Mouse (Mus musculus): ENCODE data around the gene Chpt1. TPM values are rescaled to one million over a fixed set of nuclear protein-coding genes. Genes with fewer than 3 reads are reported as not detected.

The Chpt1 gene
- polyA plus RNA-seq, 1 experiment: 4.8 TPM

DNA sequence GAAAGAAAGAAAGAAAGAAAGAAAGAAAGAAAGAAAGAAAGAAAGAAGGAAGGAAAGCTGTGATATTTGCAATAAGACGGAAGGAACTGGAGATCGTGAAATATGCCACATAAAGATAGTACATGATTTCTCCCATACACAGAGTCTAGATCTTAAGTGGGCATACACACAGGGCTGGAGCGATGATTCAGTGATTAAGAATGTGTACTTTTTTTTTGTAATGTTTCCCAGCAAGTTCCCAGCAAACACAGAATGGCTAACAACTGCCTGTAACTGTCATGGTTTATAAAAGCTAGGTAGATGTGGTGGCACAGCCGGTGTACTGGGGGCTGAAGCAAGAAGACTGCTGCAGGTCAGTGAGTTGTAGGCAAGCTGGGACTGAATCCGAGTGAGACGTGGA, 51.9 kb downstream of the Chpt1 start:
- H3K27me3 ChIP-seq (replicated peaks): peaks cover 2% of the 10 kb centered on the region

DNA sequence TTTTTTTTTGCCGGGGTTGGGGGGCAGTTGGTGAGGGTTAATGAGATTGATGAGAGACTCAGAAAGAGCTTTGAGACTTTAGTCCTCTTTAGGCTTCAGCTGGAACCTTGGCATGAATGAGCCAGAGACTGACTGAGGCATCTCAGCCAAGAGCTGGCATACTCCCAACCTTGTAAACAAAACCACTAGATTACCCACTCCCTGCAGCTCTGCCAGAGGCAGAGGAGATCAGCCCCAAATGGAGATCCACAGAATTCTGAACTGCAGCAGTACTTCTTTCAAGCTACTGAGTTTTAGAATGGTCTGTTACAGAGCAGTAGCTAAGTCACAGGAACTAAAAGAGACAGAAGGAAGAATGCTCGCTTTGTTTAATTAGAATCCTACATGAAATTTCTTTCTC, 52.7 kb downstream of the Chpt1 start:
- H3K4me1 ChIP-seq: no peaks in the 10 kb centered on the region
- H3K27me3 ChIP-seq (replicated peaks): no peaks in the 10 kb centered on the region
- H3K4me3 ChIP-seq (replicated peaks): no peak overlapping the region
- H3K9me3 ChIP-seq: no peaks in the 10 kb centered on the region
- TF ChIP-seq FLI1 (IDR thresholded peaks at IDR 0.05; ENCODE audit: low read length): no peak
- no peak for TF ChIP-seq GATA1 (IDR thresholded peaks at IDR 0.05; ENCODE audit: borderline replicate concordance, low read length)
- H3K36me3 ChIP-seq (replicated peaks; ENCODE audit: low read length): peaks cover 10% of the 10 kb centered on the region

More for the DNA sequence above, 51.9 kb downstream of the Chpt1 start:
- Histone ChIP-seq H3K4me3 (replicated peaks) (no peak overlapping the region), H3K36me3 (replicated peaks; ENCODE audit: low read length) (peaks cover 3% of the 10 kb centered on the region), H3K9me3 (no peaks in the 10 kb centered on the region), H3K4me1 (no peaks in the 10 kb centered on the region)
- TF ChIP-seq GATA1 (IDR thresholded peaks at IDR 0.05; ENCODE audit: borderline replicate concordance, low read length) (no peak), FLI1 (IDR thresholded peaks at IDR 0.05; ENCODE audit: low read length) (no peak)

DNA sequence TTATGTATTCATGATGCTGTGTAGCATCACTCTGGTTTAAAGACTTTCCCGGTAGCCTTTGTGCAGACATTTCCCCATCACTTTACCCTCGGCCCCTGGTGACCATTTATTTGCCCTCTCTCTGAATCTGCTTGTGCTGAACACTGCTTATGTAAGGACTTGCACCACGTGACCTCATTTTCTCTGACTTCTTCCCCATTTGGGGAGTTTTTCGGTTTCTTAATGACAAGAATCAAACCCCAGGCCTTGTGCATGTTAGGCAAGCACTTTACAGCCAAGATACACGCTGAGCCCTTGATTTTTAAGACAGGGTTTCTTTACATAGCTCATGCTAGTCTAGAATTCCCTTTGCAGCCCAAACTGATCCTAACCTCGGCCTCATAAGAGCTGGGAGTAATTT, 62.6 kb downstream of the Chpt1 start:
- H3K27me3 ChIP-seq (replicated peaks): no peaks in the 10 kb centered on the region
- H3K36me3 ChIP-seq (replicated peaks; ENCODE audit: low read length): peaks cover 81% of the 10 kb centered on the region
- no peaks in the 10 kb centered on the region for H3K9me3 ChIP-seq
- H3K4me3 ChIP-seq (replicated peaks): no peak overlapping the region
- H3K4me1 ChIP-seq: no peaks in the 10 kb centered on the region
- TF ChIP-seq GATA1 (IDR thresholded peaks at IDR 0.05; ENCODE audit: borderline replicate concordance, low read length) (no peak), FLI1 (IDR thresholded peaks at IDR 0.05; ENCODE audit: low read length) (no peak)

DNA sequence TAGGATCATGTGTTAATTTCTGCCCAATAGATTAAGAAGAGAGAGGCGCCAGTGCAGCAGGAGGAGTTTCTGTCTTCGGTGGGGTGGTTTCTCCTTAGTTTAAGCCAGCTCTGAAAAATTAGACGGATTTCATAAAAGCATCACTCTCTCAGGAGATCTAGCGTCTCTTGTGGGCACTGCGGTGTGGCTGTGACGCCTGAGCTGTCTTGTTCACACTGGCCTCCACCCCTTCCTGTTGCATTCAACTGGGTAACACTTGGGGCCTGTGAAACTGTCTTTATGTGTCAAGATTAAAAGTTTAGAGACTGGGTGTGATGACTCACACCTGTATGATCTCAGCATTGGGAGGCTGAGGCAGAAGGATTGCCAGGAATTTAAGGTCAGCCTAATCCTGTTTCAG, 75.9 kb downstream of the Chpt1 start:
- no peak overlapping the region for H3K4me3 ChIP-seq (replicated peaks)
- H3K27me3 ChIP-seq (replicated peaks): no peaks in the 10 kb centered on the region
- TF ChIP-seq FLI1 (IDR thresholded peaks at IDR 0.05; ENCODE audit: low read length): no peak
- TF ChIP-seq GATA1 (IDR thresholded peaks at IDR 0.05; ENCODE audit: borderline replicate concordance, low read length): no peak
- H3K9me3 ChIP-seq: no peaks in the 10 kb centered on the region
- no peaks in the 10 kb centered on the region for H3K4me1 ChIP-seq
- H3K36me3 ChIP-seq (replicated peaks; ENCODE audit: low read length): peaks cover 69% of the 10 kb centered on the region

DNA sequence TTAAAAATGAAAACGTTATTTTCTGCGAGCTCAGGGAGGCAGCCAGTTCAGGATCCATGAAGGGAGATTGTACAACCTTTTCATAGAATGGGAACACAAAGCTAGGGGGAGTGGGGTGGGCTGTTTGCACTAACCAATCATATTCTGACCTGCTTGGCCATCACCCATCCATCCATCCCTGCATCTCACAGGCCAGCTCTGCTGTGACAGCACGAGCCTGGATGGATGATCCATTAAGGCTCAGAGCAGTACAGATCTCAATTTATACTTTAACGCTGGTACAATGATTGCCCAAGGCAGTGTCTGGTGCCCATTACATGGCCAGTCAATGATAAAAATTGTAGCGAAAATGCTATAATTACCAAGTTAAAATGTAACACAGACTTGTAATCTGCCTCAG, 77.0 kb downstream of the Chpt1 start:
- H3K4me3 ChIP-seq (replicated peaks): no peak overlapping the region
- no peaks in the 10 kb centered on the region for H3K9me3 ChIP-seq
- no peak for TF ChIP-seq FLI1 (IDR thresholded peaks at IDR 0.05; ENCODE audit: low read length)
- TF ChIP-seq GATA1 (IDR thresholded peaks at IDR 0.05; ENCODE audit: borderline replicate concordance, low read length): no peak
- H3K27me3 ChIP-seq (replicated peaks): no peaks in the 10 kb centered on the region
- H3K36me3 ChIP-seq (replicated peaks; ENCODE audit: low read length): peaks cover 69% of the 10 kb centered on the region
- H3K4me1 ChIP-seq: no peaks in the 10 kb centered on the region

DNA sequence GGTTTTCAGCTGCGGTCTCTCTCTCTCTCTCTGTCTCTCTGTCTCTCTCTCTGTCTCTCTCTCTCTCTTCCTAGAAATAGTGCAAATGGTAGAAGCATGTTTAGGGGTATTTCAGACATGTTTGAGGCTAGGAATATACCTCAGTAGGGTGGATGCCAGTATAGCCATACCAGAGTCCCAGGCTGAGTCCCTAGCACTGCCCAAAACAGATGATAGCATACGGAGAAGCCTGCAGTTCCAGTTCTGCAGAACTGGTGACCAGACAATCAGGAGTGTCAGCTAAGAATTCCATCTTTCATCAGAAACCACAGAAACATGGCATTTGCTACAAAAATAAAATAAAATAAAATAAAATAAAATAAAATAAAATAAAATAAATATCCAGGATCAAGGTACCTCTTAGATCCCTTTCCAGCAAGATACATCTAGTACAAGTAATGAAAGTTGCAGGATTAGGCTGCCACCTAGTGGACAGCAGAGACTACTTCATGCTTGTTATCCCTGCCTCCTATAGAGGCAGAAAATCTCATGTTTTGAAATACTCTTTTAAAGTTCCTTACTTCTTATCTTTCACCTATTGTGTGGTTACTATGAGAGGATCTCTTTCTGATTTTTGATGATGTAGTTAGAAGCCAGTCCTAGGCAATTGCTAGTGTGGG, 77.6 kb downstream of the Chpt1 start:
- TF ChIP-seq FLI1 (IDR thresholded peaks at IDR 0.05; ENCODE audit: low read length): no peak
- TF ChIP-seq GATA1 (IDR thresholded peaks at IDR 0.05; ENCODE audit: borderline replicate concordance, low read length): no peak
- Histone ChIP-seq H3K9me3 (no peaks in the 10 kb centered on the region), H3K27me3 (replicated peaks) (no peaks in the 10 kb centered on the region), H3K4me1 (no peaks in the 10 kb centered on the region), H3K36me3 (replicated peaks; ENCODE audit: low read length) (peaks cover 71% of the 10 kb centered on the region), H3K4me3 (replicated peaks) (no peak overlapping the region)

DNA sequence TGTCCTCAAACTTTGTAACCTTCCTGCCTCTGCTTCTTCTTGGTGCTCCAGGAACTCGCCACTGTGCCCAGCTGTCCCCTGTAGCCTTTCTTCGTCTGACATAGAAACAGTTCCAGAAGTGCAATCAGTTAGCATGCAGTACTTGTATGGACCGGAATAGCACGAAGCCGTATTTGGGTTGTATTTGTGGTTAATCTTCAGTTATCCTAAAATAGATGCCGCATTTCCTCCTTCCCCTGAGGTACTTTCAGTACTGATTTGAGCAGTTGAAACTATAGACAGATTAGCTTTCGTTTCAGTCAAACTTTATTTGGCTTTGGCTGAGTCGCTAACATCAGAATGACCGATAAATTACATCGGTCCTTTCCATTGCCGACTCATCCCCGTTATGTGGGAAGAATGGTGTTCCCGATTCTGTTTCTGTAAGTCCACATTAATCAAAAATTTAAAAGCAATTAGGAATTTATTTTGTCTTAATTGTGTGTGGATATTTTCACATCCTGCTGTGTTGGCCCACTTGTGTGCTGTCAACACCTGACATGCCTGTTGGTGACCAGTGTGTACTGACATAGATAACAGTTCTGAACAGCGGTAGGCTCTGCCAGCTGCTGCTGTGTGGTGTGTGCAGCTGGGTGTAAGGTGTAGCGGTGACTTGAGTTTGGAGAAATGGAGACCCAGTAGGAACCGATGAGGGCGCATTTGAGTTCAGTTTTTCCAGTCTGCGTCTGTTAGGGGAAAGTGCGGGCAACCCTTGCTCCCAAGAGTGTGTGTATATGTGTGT, 83.0 kb downstream of the Chpt1 start:
- Histone ChIP-seq H3K27me3 (replicated peaks) (no peaks in the 10 kb centered on the region), H3K4me3 (replicated peaks) (no peak overlapping the region), H3K9me3 (no peaks in the 10 kb centered on the region), H3K36me3 (replicated peaks; ENCODE audit: low read length) (peaks cover 64% of the 10 kb centered on the region), H3K4me1 (peaks cover 5% of the 10 kb centered on the region; the same call in 1 of the 2 replicates)
- TF ChIP-seq GATA1 (IDR thresholded peaks at IDR 0.05; ENCODE audit: borderline replicate concordance, low read length): no peak
- no peak for TF ChIP-seq FLI1 (IDR thresholded peaks at IDR 0.05; ENCODE audit: low read length)

DNA sequence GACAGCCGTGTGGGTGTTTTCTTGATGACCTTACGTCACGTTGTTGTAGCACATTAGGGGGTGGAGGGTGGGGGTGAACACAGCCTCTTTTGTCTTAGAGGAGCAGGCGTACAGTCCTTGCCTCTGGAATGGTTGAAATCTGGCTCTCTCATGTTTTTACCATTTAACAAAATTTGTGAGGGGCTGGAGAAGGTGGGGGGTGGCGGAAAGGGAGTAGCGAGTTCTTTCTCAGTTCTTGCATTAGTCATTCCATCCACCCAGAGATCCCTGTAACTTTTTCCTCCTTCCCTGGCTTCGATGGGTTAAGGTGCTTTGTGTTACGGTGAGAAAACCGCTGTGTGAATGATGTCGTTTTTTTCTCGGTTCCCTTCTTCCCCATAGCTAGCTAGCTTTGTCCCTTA, 83.7 kb downstream of the Chpt1 start:
- Histone ChIP-seq H3K27me3 (replicated peaks) (no peaks in the 10 kb centered on the region), H3K36me3 (replicated peaks; ENCODE audit: low read length) (peaks cover 70% of the 10 kb centered on the region), H3K4me3 (replicated peaks) (no peak overlapping the region), H3K4me1 (peaks cover 5% of the 10 kb centered on the region; the same call in 1 of the 2 replicates), H3K9me3 (no peaks in the 10 kb centered on the region)
- no peak for TF ChIP-seq FLI1 (IDR thresholded peaks at IDR 0.05; ENCODE audit: low read length)
- no peak for TF ChIP-seq GATA1 (IDR thresholded peaks at IDR 0.05; ENCODE audit: borderline replicate concordance, low read length)

DNA sequence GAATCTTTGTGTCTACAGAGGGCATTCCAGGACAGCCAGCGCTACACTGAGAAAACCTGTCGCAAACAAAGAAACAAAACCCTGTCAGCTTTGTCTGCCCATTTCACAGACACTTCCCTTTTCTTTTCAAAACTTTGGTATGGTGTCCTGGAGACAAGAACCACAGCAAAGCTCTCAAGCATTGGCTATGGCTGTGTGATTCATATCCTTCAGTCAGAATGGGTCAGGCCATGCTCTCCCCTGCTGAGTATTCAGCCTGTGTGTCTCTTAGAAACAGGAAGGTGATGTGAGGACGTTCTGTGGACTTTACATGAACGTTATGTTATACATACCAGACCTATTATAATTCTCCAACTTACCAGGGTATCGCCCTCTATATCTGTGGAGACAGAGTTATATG, 86.2 kb downstream of the Chpt1 start:
- H3K4me3 ChIP-seq (replicated peaks): no peak overlapping the region
- peaks cover 77% of the 10 kb centered on the region for H3K36me3 ChIP-seq (replicated peaks; ENCODE audit: low read length)
- H3K4me1 ChIP-seq: peaks cover 5% of the 10 kb centered on the region; the same call in 1 of the 2 replicates
- H3K27me3 ChIP-seq (replicated peaks): no peaks in the 10 kb centered on the region
- H3K9me3 ChIP-seq: no peaks in the 10 kb centered on the region
- TF ChIP-seq FLI1 (IDR thresholded peaks at IDR 0.05; ENCODE audit: low read length) (no peak), GATA1 (IDR thresholded peaks at IDR 0.05; ENCODE audit: borderline replicate concordance, low read length) (no peak)
